Mouse (Mus musculus) ES-Bruce4 (cell line): ENCODE results near the gene Aip. TPM values are rescaled to one million over a fixed set of nuclear protein-coding genes. Genes with fewer than 3 reads are reported as not detected.

Source experiments
- H3K27ac ChIP-seq: 2 replicates; pipeline ENCODE4 v1.5.1; 2012; ENCODE audit warnings: low read length, inconsistent platforms; ENCODE audit not compliant: insufficient read depth
- H3K27me3 ChIP-seq: 2 replicates; pipeline ENCODE4 v1.6.1; 2012; ENCODE audit warnings: mild to moderate bottlenecking, low read length, inconsistent platforms; ENCODE audit not compliant: control insufficient read depth, poor library complexity, insufficient read depth, severe bottlenecking
- H3K36me3 ChIP-seq: 2 replicates; pipeline ENCODE4 v1.6.1; 2012; ENCODE audit warnings: inconsistent platforms, mild to moderate bottlenecking, low read length, moderate library complexity; ENCODE audit not compliant: control insufficient read depth, poor library complexity, insufficient read depth, severe bottlenecking
- H3K4me1 ChIP-seq: one replicate; pipeline ENCODE4 v1.8.1; 2011; ENCODE audit warnings: low read length; ENCODE audit not compliant: control insufficient read depth, insufficient read depth
- H3K4me3 ChIP-seq: 2 replicates; pipeline ENCODE4 v1.5.1; 2011; ENCODE audit warnings: low read depth, mild to moderate bottlenecking, low read length
- H3K9ac ChIP-seq: 2 replicates; pipeline ENCODE4 v1.6.1; 2012; ENCODE audit warnings: low read depth, mild to moderate bottlenecking, inconsistent platforms; ENCODE audit not compliant: poor library complexity, severe bottlenecking
- H3K9me3 ChIP-seq: replicated peaks from 2 replicates; pipeline ENCODE4 v1.6.1; 2012; ENCODE audit warnings: mild to moderate bottlenecking, low read length, inconsistent platforms; ENCODE audit not compliant: control insufficient read depth, poor library complexity, insufficient read depth, severe bottlenecking
- CTCF ChIP-seq: IDR thresholded peaks from one replicate; pipeline ENCODE4 v1.8.1; 2011; ENCODE audit warnings: low read depth, low read length
- EP300 ChIP-seq: IDR thresholded peaks from 2 replicates; pipeline ENCODE4 v1.6.1; 2011; ENCODE audit warnings: low read depth, low read length; ENCODE audit not compliant: insufficient read depth
- POLR2A ChIP-seq: IDR thresholded peaks from one replicate; pipeline ENCODE4 v1.8.1; 2011; ENCODE audit warnings: low read length; ENCODE audit not compliant: insufficient read depth
- polyA plus RNA-seq: library from polyadenylated mRNA; stranded (reverse); fragments of >200 nt; gene quantifications from 2 replicates; pipeline ENCODE4 v1.2.4, GENCODE M21; 2011; ENCODE audit warnings: low read depth; ENCODE audit not compliant: missing spikeins, insufficient read depth, insufficient read length

Gene Aip
- polyA plus RNA-seq, 1 experiment = 43.8 TPM

DNA sequence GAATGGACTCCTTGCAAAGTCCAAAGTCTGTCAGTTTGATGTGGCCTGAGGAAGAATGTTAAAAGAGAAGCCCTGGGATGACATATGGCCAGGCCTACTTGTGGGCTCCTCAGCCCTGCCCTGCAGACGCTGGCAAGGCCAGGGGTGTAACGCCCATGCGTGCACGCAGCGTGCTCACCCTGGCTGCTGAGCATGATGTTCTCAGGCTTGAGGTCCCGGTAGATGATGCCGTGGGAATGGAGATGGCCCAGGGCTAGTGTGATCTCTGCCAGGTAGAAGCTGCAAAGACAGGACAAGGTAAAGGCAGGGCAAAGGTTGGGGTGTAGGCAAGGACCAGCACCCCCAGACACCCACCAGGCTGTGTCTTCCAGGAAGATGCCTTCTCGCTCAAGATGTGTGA lies 33.4 kb upstream of the Aip start:
- Histone ChIP-seq H3K4me3 (no peak overlapping the region), H3K9me3 (no peaks in the 10 kb centered on the region), H3K36me3 (no peaks in the 10 kb centered on the region), H3K4me1 (no peaks in the 10 kb centered on the region), H3K27ac (no peak overlapping the region), H3K27me3 (no peaks in the 10 kb centered on the region), H3K9ac (no peak overlapping the region)
- no peak for TF ChIP-seq EP300
- TF ChIP-seq CTCF = no peak
- no peak for TF ChIP-seq POLR2A

DNA sequence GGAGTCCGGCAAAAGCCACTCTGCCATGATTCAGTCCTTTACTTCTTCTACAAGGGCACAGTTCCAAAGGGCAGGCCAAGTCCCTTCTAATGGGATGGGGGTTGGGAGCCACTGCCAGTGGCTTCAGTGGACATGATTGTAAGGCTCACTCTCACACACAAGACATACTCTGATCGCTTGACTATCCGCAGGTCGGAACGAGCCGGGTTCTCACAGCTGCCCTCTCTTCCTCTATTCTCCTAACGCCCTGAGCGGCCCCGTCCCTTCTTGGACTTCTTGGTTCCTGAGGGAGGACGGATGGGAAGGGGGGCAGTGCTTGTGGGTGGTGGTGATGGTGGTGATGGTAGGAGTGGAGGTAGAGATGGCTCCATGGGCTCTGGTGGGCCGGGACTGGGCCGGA lies 31.1 kb upstream of the Aip start:
- Histone ChIP-seq H3K9me3 (no peaks in the 10 kb centered on the region), H3K27me3 (no peaks in the 10 kb centered on the region), H3K4me1 (no peaks in the 10 kb centered on the region), H3K27ac (no peak overlapping the region), H3K36me3 (no peaks in the 10 kb centered on the region), H3K4me3 (no peak overlapping the region), H3K9ac (no peak overlapping the region)
- TF ChIP-seq CTCF (no peak), POLR2A (no peak), EP300 (no peak)

DNA sequence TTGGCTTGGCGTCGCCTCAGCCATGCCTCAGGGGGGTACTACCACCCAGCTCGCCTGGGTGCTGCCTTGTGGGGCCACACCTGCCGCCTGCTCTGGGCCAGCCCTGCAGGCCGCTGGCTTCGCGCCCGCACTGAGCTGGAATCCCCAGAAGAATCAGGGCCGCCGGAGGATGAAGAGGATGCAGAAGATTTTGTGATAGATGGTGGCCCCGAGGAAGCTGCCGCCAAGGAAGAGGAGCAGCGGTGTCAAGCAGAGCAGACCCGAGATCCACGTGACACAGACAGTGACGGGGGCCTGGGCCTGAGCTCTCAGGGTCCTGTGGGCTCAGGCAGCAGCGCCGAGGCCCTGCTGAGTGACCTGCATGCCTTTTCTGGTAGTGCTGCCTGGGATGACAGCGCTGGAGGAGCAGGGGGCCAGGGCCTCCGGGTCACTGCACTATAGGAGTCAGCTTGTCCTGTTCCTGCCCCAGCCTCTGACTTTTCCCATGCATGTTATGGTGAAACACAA lies 30.5 kb upstream of the Aip start:
- 0 out of 2 replicates have a peak overlapping the region, but pooled peaks have one; percentile 12 for H3K9ac ChIP-seq
- no peak for TF ChIP-seq EP300
- TF ChIP-seq CTCF = no peak
- H3K4me3 ChIP-seq = peak overlapping the region; percentile 19
- H3K36me3 ChIP-seq = no peaks in the 10 kb centered on the region
- H3K4me1 ChIP-seq = no peaks in the 10 kb centered on the region
- H3K27me3 ChIP-seq = no peaks in the 10 kb centered on the region
- H3K27ac ChIP-seq = no peak overlapping the region
- no peaks in the 10 kb centered on the region for H3K9me3 ChIP-seq

DNA sequence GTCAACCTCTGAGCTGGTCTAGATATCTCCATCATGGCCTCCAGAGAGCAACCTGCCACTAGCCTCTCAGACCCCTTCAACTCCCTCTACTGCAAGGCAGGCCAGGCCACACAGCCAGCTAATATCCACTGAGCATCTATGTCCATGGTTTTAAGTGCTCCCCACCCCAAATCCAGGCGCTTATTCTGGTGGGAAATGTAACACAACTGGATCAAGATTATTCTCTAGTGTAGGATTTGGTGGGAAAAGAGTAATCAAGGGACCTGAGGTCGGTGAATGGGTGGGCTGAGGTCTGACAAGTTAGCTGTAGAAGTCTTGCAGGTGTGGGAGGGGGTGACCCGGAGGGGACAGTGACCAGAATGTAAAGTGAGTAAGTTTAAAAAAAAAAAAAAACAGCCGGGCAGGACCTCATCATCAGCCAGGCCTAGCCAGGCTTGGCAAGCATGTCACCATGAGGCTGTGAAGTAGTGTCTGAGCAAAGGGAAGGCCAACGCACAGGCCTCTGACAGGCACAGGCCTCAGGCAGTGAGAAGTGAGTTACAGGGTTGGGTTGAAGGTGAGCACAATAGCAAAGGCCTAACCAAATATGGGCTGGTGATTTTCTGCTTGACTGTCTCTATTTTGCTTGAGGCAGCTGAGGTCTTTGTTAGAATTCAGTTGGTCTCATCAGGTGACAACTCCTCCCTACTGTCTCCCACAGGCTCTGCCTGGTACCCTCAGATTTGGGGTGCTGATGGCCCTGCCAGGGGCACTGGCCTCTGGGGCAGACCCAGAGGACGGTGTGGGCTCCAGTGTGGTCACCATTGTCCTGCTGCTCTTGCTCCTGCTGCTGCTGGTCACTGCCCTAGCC lies 29.8 kb upstream of the Aip start:
- no peak overlapping the region for H3K27ac ChIP-seq
- H3K27me3 ChIP-seq = no peaks in the 10 kb centered on the region
- H3K4me3 ChIP-seq = peak overlapping the region; percentile 19
- TF ChIP-seq EP300 = no peak
- TF ChIP-seq CTCF = no peak
- no peak for TF ChIP-seq POLR2A
- H3K4me1 ChIP-seq = no peaks in the 10 kb centered on the region
- 0 out of 2 replicates have a peak, but pooled peaks cover 2% of the 10 kb centered on the region for H3K36me3 ChIP-seq
- no peaks in the 10 kb centered on the region for H3K9me3 ChIP-seq
- no peak overlapping the region for H3K9ac ChIP-seq

DNA sequence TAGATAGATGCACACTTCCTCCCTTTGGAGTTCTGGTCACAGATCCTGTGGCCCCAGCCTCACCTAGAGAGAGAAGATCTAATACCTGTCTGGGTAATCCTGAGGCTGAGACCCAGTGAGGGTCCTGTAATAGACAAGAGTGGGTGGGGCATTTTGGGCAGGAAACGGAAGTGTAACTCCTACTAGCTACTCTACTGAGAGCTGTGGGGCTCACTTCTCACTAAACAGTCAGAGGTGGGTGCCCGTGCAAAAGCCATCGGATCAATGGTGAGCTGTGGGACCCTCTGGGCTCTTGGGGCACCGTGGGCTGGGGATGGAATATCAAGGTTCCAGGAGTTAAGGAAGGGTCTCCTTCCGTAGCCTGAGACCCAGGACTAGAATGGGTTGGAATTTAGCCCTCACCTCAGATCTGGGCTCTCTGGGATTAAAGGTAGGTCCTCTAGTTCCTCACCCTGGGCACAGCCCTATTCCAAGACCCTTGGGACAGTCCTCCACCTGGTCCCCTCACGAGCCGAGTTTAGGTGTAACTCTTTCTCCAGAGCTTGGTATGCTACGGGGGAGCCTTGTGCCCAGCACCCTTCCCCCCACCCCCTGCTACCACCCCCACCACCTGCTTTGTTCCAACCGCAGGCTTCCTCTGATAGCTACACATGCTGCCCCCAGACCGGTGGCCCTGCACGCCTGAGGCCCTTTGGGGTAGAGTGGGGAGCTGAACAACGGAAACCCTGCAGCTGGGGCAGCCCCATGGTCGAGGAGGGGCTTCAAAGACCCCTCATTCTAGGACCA lies 29.0 kb upstream of the Aip start:
- Histone ChIP-seq H3K27me3 (no peaks in the 10 kb centered on the region), H3K4me1 (peaks cover 2% of the 10 kb centered on the region), H3K9ac (no peak overlapping the region), H3K27ac (no peak overlapping the region), H3K4me3 (no peak overlapping the region), H3K9me3 (no peaks in the 10 kb centered on the region), H3K36me3 (0 out of 2 replicates have a peak, but pooled peaks cover 2% of the 10 kb centered on the region)
- no peak for TF ChIP-seq POLR2A
- no peak for TF ChIP-seq EP300
- no peak for TF ChIP-seq CTCF
